28 mouse cellular contexts compared by ENCODE assay signal in genomic region chr14:61229763-61230162, GRCm38 (mm10). TPM values are rescaled to one million over a fixed set of nuclear protein-coding genes. Genes with fewer than 3 reads are reported as not detected.
A peak's percentile ranks its signal among the peaks of the same experiment; 100 is the strongest.
DNase-seq lines count a peak whose midpoint lies in the region; ATAC-seq and TF ChIP-seq lines count a peak whose summit lies in the region.
"Had no signal": no experiment of that assay in that cellular context is flagged by ENCODE, and none has a peak within 500 bp of the region (broad histone marks: within the 10 kb centered on the region; RNA-seq: fewer than 3 reads in every experiment).

No protein-coding gene starts in this region.

- no peak for TF ChIP-seq EP300 in stomach, postnatal 0 days (optimal IDR thresholded peaks at IDR 0.05)
- peak; percentile 86 for TF ChIP-seq EP300 in liver, embryonic 14.5 days (IDR thresholded peaks at IDR 0.05; ENCODE audit: low read depth)

- H3K4me2 ChIP-seq in stomach, embryonic 15.5 days: no peak overlapping the region
- no peak overlapping the region for H3K4me2 ChIP-seq in stomach, postnatal 0 days (replicated peaks; ENCODE audit: low read depth)
- peak overlapping the region; percentile 36 for H3K4me2 ChIP-seq in liver, embryonic 14.5 days (ENCODE audit: low read depth)
- H3K4me2 ChIP-seq: heart, embryonic 13.5 days; hindbrain, embryonic 12.5 days; limb, embryonic 13.5 days; lung, embryonic 14.5 days; midbrain, embryonic 15.5 days; neural tube, embryonic 13.5 days had no signal

- H3K4me1 ChIP-seq in stomach, embryonic 15.5 days: no peaks in the 10 kb centered on the region
- no peaks in the 10 kb centered on the region for H3K4me1 ChIP-seq in stomach, postnatal 0 days (replicated peaks; ENCODE audit: control insufficient read depth, insufficient read depth)
- H3K4me1 ChIP-seq in liver, embryonic 14.5 days (replicated peaks; ENCODE audit: control insufficient read depth in 2 of 2, insufficient read depth in 2 of 2, low read length in 1 of 2): peaks cover 16 to 23% of the 10 kb centered on the region in 2 experiments
- H3K4me1 ChIP-seq: hindbrain, embryonic 12.5 days; limb, embryonic 13.5 days; midbrain, embryonic 15.5 days; neural tube, embryonic 13.5 days had no signal

- H3K9ac ChIP-seq in stomach, embryonic 15.5 days: no peak overlapping the region
- no peak overlapping the region for H3K9ac ChIP-seq in stomach, postnatal 0 days (ENCODE audit: low read length)
- no peak overlapping the region for H3K9ac ChIP-seq in liver, embryonic 14.5 days (replicated peaks)
- H3K9ac ChIP-seq: heart, embryonic 13.5 days; hindbrain, embryonic 12.5 days; limb, embryonic 13.5 days; lung, embryonic 14.5 days; midbrain, embryonic 15.5 days; neural tube, embryonic 13.5 days had no signal

- no peak for DNase-seq in stomach, postnatal 0 days (ENCODE audit: low spot score)
- DNase-seq in c-Kit-positive CD71-positive TER-119-positive erythroid progenitor cells, embryonic 14.5 days (ENCODE audit: low spot score): peak; percentile 51
- DNase-seq in liver, embryonic 14.5 days (ENCODE audit: low read depth in 3 of 3, low spot score in 3 of 3): peak; percentile 42 to 47 (median 43)
- DNase-seq in yolk sac, embryonic 10.5 days (ENCODE audit: low spot score): peak; percentile 20
- DNase-seq in ovary, adult 18-20 months (ENCODE audit: low spot score): no peak
- DNase-seq in left cerebral cortex, adult 9 months (ENCODE audit: low spot score in 2 of 2): no peak
- DNase-seq in testis, postnatal 10 days (ENCODE audit: low spot score): no peak
- DNase-seq: adrenal gland, postnatal 25 days; cerebellum, adult 18-20 months; cerebellum, postnatal 36 days; gastrocnemius, postnatal 25 days; heart, adult 2 months; heart, postnatal 14 days; kidney, postnatal 25 days; lung, embryonic 14.5 days; right cerebral cortex, adult 18-20 months; right cerebral cortex, postnatal 4 days; thymus, adult 2 months; thymus, postnatal 4 days had no signal

- H3K36me3 ChIP-seq in stomach, embryonic 15.5 days: no peaks in the 10 kb centered on the region
- no peaks in the 10 kb centered on the region for H3K36me3 ChIP-seq in stomach, postnatal 0 days (ENCODE audit: control insufficient read depth, insufficient read depth, low read length)
- no peaks in the 10 kb centered on the region for H3K36me3 ChIP-seq in liver, embryonic 14.5 days (replicated peaks; ENCODE audit: control insufficient read depth, insufficient read depth, low read depth)
- H3K36me3 ChIP-seq: heart, embryonic 13.5 days; hindbrain, embryonic 12.5 days; limb, embryonic 13.5 days; midbrain, embryonic 15.5 days; neural tube, embryonic 13.5 days had no signal

- no peaks in the 10 kb centered on the region for H3K9me3 ChIP-seq in stomach, embryonic 15.5 days
- H3K9me3 ChIP-seq in stomach, postnatal 0 days (ENCODE audit: control insufficient read depth, low read length): no peaks in the 10 kb centered on the region
- no peaks in the 10 kb centered on the region for H3K9me3 ChIP-seq in liver, embryonic 14.5 days (ENCODE audit: control insufficient read depth, low read length)
- H3K9me3 ChIP-seq: heart, embryonic 13.5 days; hindbrain, embryonic 12.5 days; limb, embryonic 13.5 days; midbrain, embryonic 15.5 days; neural tube, embryonic 13.5 days had no signal

- ATAC-seq in stomach, embryonic 15.5 days (ENCODE audit: insufficient read depth, low FRiP score, low read depth): peak; percentile 58; the same call in 1 of the 2 replicates
- ATAC-seq in stomach, postnatal 0 days (ENCODE audit: low FRiP score, low TSS enrichment): no peak
- peak; percentile 99 for ATAC-seq in liver, embryonic 14.5 days (ENCODE audit: insufficient read depth)
- ATAC-seq: inflammation-experienced regulatory T-cells, adult 6 months; midbrain, embryonic 15.5 days had no signal

- WGBS in stomach, embryonic 15.5 days: 65% methylated on average over 5 of the region's 5 CpGs
- WGBS in stomach, postnatal 0 days: 75% methylated on average over 5 of the region's 5 CpGs
- 20% methylated on average over 5 of the region's 5 CpGs for WGBS in liver, embryonic 14.5 days (ENCODE audit: insufficient replicate concordance)

- no peaks in the 10 kb centered on the region for H3K27me3 ChIP-seq in stomach, embryonic 15.5 days (replicated peaks)
- no peaks in the 10 kb centered on the region for H3K27me3 ChIP-seq in stomach, postnatal 0 days (ENCODE audit: control insufficient read depth, insufficient read depth, low read length)
- no peaks in the 10 kb centered on the region for H3K27me3 ChIP-seq in liver, embryonic 14.5 days (ENCODE audit: control insufficient read depth, insufficient read depth, low read length)
- H3K27me3 ChIP-seq: heart, embryonic 13.5 days; hindbrain, embryonic 12.5 days; limb, embryonic 13.5 days; megakaryocyte, embryonic 14.5 days; midbrain, embryonic 15.5 days; neural tube, embryonic 13.5 days had no signal

- no peak overlapping the region for H3K27ac ChIP-seq in stomach, embryonic 15.5 days
- no peak overlapping the region for H3K27ac ChIP-seq in stomach, postnatal 0 days (replicated peaks)
- no peak overlapping the region for H3K27ac ChIP-seq in liver, embryonic 14.5 days
- H3K27ac ChIP-seq: heart, adult 2 months; heart, embryonic 13.5 days; hindbrain, embryonic 12.5 days; limb, embryonic 13.5 days; midbrain, embryonic 15.5 days; neural tube, embryonic 13.5 days had no signal

- no peak overlapping the region for H3K4me3 ChIP-seq in stomach, embryonic 15.5 days (replicated peaks)
- H3K4me3 ChIP-seq in stomach, postnatal 0 days (ENCODE audit: low read depth, low read length): no peak overlapping the region
- H3K4me3 ChIP-seq in liver, embryonic 14.5 days (ENCODE audit: insufficient read depth in 1 of 2, low read depth in 2 of 2, low read length in 2 of 2): no peak overlapping the region
- H3K4me3 ChIP-seq: heart, adult 2 months; heart, embryonic 13.5 days; hindbrain, embryonic 12.5 days; limb, embryonic 13.5 days; megakaryocyte, embryonic 14.5 days; midbrain, embryonic 15.5 days; myocyte; neural tube, embryonic 13.5 days had no signal

- TF ChIP-seq CTCF in stomach, postnatal 0 days (IDR thresholded peaks at IDR 0.05; ENCODE audit: low read depth): no peak
- no peak for TF ChIP-seq CTCF in liver, embryonic 14.5 days (IDR thresholded peaks at IDR 0.05; ENCODE audit: low read depth)

RNA-seq across cellular contexts. Expression of gene Sgcg, which starts 28.5 kb away (rescaled TPM):
- 0.78 and 1.3 TPM in 2 replicates for polyA plus RNA-seq in stomach, embryonic 15.5 days (2015; fragmentation: Nextera tagmentation; extraction: Ambion mirVana)
- 2.4 and 2.9 TPM in 2 replicates for polyA plus RNA-seq in stomach, postnatal 0 days (2015; fragmentation: Nextera tagmentation; extraction: Ambion mirVana)
- 0.02 and 0.03 TPM in 2 replicates for polyA plus RNA-seq in liver, embryonic 14.5 days (2012; rRNA removed)
- 0.05 TPM in 1 of 2 replicates, not detected in the other for polyA plus RNA-seq in liver, embryonic 14.5 days (2014; fragmentation: Nextera tagmentation; extraction: Ambion mirVana)
- polyA plus RNA-seq: inflammation-experienced regulatory T-cells, adult 6 months had no signal

Comparison
In these comparisons a context has a peak if more than half of its experiments do, and no peak if none do; other contexts are left out.
1. DNase-seq: peak in c-Kit-positive CD71-positive TER-119-positive erythroid progenitor cells, embryonic 14.5 days (single experiment), liver, embryonic 14.5 days (3 of 3) and yolk sac, embryonic 10.5 days (single experiment); none in stomach, postnatal 0 days (single experiment), ovary, adult 18-20 months (single experiment), left cerebral cortex, adult 9 months (0 of 2) and testis, postnatal 10 days (single experiment).